Mouse (Mus musculus) splenic B cell, adult 2 months (primary cell): ENCODE measurements at regions not wholly inside any gene's neighbourhood (a gene's known extent, or its start where the extent isn't known, plus 50 kb on each side); places are given as distances from the start of the nearest gene placed in this dataset.

Experiments used
- DNase-seq: peaks from one replicate; pipeline ENCODE4 v3.0.0-alpha.2; 2011; ENCODE audit warnings: low read depth, low spot score
- H3K27me3 ChIP-seq: 2 replicates; pipeline ENCODE4 v1.6.1; 2012; ENCODE audit warnings: mild to moderate bottlenecking, low read length, moderate library complexity, mixed read lengths; ENCODE audit not compliant: control insufficient read depth, poor library complexity, insufficient read depth, severe bottlenecking
- H3K36me3 ChIP-seq: 2 replicates; pipeline ENCODE4 v1.6.1; 2012; ENCODE audit warnings: mild to moderate bottlenecking, low read length, moderate library complexity, mixed read lengths; ENCODE audit not compliant: control insufficient read depth, poor library complexity, insufficient read depth, severe bottlenecking

- Histone ChIP-seq H3K36me3 (no peaks in the 10 kb centered on the region), H3K27me3 (no peaks in the 10 kb centered on the region)
- no peak for DNase-seq
Observed at GRCm38 (mm10) chr17:27364899-27365298, 156.3 kb downstream of the Grm4 start.

GRCm38 (mm10) chr17:27364338-27364737 is 156.9 kb downstream of the Grm4 start:
- Histone ChIP-seq H3K27me3 (no peaks in the 10 kb centered on the region), H3K36me3 (no peaks in the 10 kb centered on the region)
- DNase-seq, result no peak

- Histone ChIP-seq H3K27me3 (no peaks in the 10 kb centered on the region), H3K36me3 (no peaks in the 10 kb centered on the region)
- no peak for DNase-seq
Observed at GRCm38 (mm10) chr17:27363911-27364310, 157.3 kb downstream of the Grm4 start.

DNA sequence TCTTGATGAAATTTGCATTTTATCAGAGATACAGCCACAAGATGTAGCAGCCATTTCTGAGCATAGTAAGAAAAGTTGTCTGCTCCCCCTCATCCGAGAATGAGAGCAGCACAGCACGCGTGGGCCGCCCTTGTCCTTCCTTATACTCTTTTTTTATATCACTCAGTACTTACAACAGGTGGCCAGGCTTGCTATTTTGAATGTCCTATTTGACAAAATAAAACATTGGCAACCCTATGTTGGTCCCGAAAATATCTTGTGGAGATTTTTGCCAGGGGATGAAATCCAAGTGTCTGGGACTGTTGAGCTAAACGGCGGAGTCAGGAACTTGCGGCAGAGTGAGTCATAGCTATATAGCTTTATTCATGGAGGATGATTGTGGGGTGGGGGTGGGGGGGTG is 158.0 kb upstream of the Lemd2 start:
- DNase-seq, result no peak
- H3K36me3 ChIP-seq, result no peaks in the 10 kb centered on the region
- H3K27me3 ChIP-seq, result no peaks in the 10 kb centered on the region

DNA sequence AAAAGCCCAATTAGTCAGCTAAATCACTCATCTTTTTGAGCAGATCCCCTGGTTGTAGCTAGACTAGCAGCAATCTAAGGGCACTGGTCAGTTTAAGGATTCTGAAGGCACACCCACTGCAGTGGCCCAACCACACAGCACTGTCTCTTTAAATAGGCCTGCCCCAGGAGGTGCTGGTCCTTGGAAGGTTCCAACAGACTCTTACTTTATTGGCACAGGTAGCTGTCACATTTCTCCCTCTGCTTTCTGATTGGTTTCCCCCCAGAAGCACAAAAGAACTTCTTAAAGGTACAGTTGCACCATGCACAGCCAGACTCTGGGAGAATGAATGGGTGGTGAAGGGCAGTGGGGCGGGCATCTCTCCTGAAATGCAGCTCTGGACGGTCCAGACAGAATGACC is 157.1 kb upstream of the Lemd2 start:
- peak; percentile 10 for DNase-seq
- no peaks in the 10 kb centered on the region for H3K27me3 ChIP-seq
- no peaks in the 10 kb centered on the region for H3K36me3 ChIP-seq

GRCm38 (mm10) chr17:27356862-27357261 is 152.6 kb upstream of the Lemd2 start:
- DNase-seq, result peak; percentile 53
- no peaks in the 10 kb centered on the region for H3K27me3 ChIP-seq
- no peaks in the 10 kb centered on the region for H3K36me3 ChIP-seq

- DNase-seq, result no peak
- no peaks in the 10 kb centered on the region for H3K36me3 ChIP-seq
- H3K27me3 ChIP-seq, result no peaks in the 10 kb centered on the region
Observed at GRCm38 (mm10) chr17:27355717-27356116, 151.4 kb upstream of the Lemd2 start.

- Histone ChIP-seq H3K36me3 (no peaks in the 10 kb centered on the region), H3K27me3 (no peaks in the 10 kb centered on the region)
- no peak for DNase-seq
Observed at GRCm38 (mm10) chr17:27355056-27355455, 150.8 kb upstream of the Lemd2 start.

- DNase-seq, result no peak
- H3K27me3 ChIP-seq, result no peaks in the 10 kb centered on the region
- no peaks in the 10 kb centered on the region for H3K36me3 ChIP-seq
Observed at GRCm38 (mm10) chr17:27349911-27350310, 145.6 kb upstream of the Lemd2 start.

- no peaks in the 10 kb centered on the region for H3K27me3 ChIP-seq
- no peak for DNase-seq
- H3K36me3 ChIP-seq, result no peaks in the 10 kb centered on the region
Observed at GRCm38 (mm10) chr17:27349432-27349831, 145.2 kb upstream of the Lemd2 start.

DNA sequence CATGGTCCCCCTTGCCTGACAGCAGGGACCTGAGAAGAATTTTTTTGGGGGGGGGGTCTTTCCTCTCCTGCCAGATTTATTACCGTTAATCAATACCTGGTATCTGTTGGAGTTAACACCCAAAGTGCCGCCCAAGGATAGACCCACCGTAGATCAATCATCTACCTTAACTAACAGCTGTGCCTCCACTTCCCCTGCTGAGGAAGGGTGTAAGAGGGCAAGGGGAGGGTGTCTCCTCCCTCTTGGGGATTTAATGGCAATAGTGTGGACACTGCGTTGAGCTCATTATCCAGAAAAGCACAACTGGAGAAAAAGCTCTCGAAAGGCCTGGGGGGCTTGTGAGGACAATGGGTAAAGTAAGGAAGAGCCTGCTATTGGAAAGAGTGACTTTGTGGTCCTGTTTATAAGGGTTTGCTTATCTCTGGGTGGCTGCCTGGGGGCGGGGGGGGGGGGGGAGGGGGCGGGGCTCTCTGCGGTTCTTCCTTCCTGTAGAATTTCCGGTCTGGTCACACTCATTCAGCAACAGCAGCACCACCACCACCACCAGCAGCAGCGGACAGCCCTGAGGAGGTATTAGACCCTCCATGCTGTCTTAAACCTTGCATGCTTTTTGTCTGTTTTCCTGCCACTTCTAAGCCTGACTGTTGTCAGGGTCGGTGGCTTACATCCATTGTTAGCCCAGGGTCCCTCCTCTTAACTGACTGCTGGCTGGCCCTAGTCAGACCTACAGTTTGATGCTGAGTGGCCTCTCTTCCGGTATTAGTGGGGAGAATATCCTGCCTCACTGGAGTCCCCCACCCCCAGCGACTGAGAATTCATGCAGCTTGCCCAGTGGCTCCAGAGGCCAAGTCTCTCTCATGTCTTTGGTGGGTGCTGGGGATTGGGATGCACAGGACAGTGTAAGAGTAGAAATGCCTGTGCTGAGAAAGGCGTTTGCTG is 138.0 kb upstream of the Lemd2 start:
- peak; percentile 69 for DNase-seq
- H3K27me3 ChIP-seq, result no peaks in the 10 kb centered on the region

GRCm38 (mm10) chr17:27339823-27340222 is 135.6 kb upstream of the Lemd2 start:
- H3K36me3 ChIP-seq, result no peaks in the 10 kb centered on the region
- no peak for DNase-seq
- H3K27me3 ChIP-seq, result no peaks in the 10 kb centered on the region

More for the DNA sequence above, 138.0 kb upstream of the Lemd2 start:
- H3K36me3 ChIP-seq, result no peaks in the 10 kb centered on the region

DNA sequence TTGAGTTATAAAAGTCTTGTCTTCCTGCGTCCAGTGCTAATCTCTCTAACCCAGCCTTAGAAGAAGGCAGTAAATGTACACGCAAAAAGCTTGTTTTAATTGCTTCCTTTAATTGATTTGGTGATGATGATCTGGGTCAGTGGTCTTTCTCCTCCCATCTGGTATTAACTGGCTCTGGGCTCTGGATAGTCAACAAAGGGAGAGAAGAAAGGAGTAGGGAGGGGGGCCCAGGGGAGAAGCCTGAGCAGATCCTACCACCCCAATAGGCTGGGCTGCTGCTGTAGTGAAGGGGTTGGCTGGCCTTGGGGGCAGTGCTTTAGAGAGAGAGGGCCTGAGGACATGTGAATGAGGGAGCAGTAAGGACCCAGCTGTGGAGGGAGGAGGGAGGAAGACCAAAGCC is 135.0 kb upstream of the Lemd2 start:
- no peak for DNase-seq
- Histone ChIP-seq H3K27me3 (no peaks in the 10 kb centered on the region), H3K36me3 (no peaks in the 10 kb centered on the region)

GRCm38 (mm10) chr17:27335621-27336020 is 131.4 kb upstream of the Lemd2 start:
- Histone ChIP-seq H3K36me3 (no peaks in the 10 kb centered on the region), H3K27me3 (no peaks in the 10 kb centered on the region)
- no peak for DNase-seq

DNA sequence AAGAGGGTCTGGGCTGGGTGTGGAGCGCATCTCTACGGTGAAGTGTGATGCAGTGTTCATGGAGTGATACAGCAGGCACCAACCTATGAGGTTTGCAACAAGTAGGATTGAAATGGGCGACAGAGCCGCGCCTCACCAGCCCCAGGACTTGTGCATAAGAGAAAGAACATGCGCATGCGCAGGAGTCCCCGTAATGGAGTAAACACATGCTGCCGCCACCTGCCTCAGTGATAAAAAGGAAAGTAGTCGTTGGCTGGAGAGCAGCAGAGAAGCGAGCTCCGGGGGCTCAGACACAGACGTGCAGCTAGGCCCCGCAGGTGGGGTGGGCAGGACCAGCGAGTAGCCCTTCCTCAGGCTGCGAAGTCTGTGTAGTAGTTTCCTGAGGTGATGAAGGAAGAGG is 129.3 kb upstream of the Lemd2 start:
- no peak for DNase-seq
- Histone ChIP-seq H3K36me3 (no peaks in the 10 kb centered on the region), H3K27me3 (no peaks in the 10 kb centered on the region)

- Histone ChIP-seq H3K27me3 (no peaks in the 10 kb centered on the region), H3K36me3 (no peaks in the 10 kb centered on the region)
- DNase-seq, result no peak
Observed at GRCm38 (mm10) chr17:27333141-27333540, 128.9 kb upstream of the Lemd2 start.
